Mouse (Mus musculus): Measurements from ENCODE around the gene Mapk12. TPM values are rescaled to one million over a fixed set of nuclear protein-coding genes. Genes with fewer than 3 reads are reported as not detected.

The Mapk12 gene
- polyA plus RNA-seq, 1 experiment from 2014 or later, result 11.4 TPM

Small RNA genes lying within 50 kb of the gene (microRNA-seq; reads per million reads assigned to microRNA genes)
- gene Mir6958 (4.3 reads per million, percentile 9 among the genes with 10 or more reads in this experiment), gene Mir7118 (not detected)

Other genes with a start within 250 kb of the Mapk12 start
- gene Ttll8, start 186.3 kb downstream of the Mapk12 start, polyA plus RNA-seq (2016; fragmentation: Nextera tagmentation; extraction: Ambion mirVana), result not detected in 2 replicates
- 4.7 and 6.2 TPM in 2 replicates for gene Mlc1, start 161.7 kb downstream of the Mapk12 start, polyA plus RNA-seq (2016; fragmentation: Nextera tagmentation; extraction: Ambion mirVana)
- not detected in 2 replicates for gene Mov10l1, start 157.8 kb downstream of the Mapk12 start, polyA plus RNA-seq (2016; fragmentation: Nextera tagmentation; extraction: Ambion mirVana)
- gene Panx2, start 81.0 kb downstream of the Mapk12 start, polyA plus RNA-seq (2016; fragmentation: Nextera tagmentation; extraction: Ambion mirVana), result 2.0 and 2.1 TPM in 2 replicates
- gene Trabd, start 65.6 kb downstream of the Mapk12 start, polyA plus RNA-seq (2016; fragmentation: Nextera tagmentation; extraction: Ambion mirVana), result 43.2 and 48.4 TPM in 2 replicates
- 23.9 and 24.8 TPM in 2 replicates for gene Selenoo, start 51.6 kb downstream of the Mapk12 start, polyA plus RNA-seq (2016; fragmentation: Nextera tagmentation; extraction: Ambion mirVana)
- gene Tubgcp6, start 17.6 kb downstream of the Mapk12 start, polyA plus RNA-seq (2016; fragmentation: Nextera tagmentation; extraction: Ambion mirVana), result 22.3 and 22.8 TPM in 2 replicates
- 18.8 and 22.0 TPM in 2 replicates for gene Hdac10, start 12.0 kb downstream of the Mapk12 start, polyA plus RNA-seq (2016; fragmentation: Nextera tagmentation; extraction: Ambion mirVana)
- 39.0 and 41.9 TPM in 2 replicates for gene Mapk11, start 8.9 kb upstream of the Mapk12 start, polyA plus RNA-seq (2016; fragmentation: Nextera tagmentation; extraction: Ambion mirVana)
- gene Plxnb2, start 40.1 kb upstream of the Mapk12 start, polyA plus RNA-seq (2016; fragmentation: Nextera tagmentation; extraction: Ambion mirVana), result 167 and 169 TPM in 2 replicates
- gene Dennd6b, start 55.8 kb upstream of the Mapk12 start, polyA plus RNA-seq (2016; fragmentation: Nextera tagmentation; extraction: Ambion mirVana), result 54.6 and 57.7 TPM in 2 replicates
- 62.3 and 65.2 TPM in 2 replicates for gene Ppp6r2, start 70.8 kb upstream of the Mapk12 start, polyA plus RNA-seq (2016; fragmentation: Nextera tagmentation; extraction: Ambion mirVana)
- 81.1 and 95.5 TPM in 2 replicates for gene Sbf1, start 174.6 kb upstream of the Mapk12 start, polyA plus RNA-seq (2016; fragmentation: Nextera tagmentation; extraction: Ambion mirVana)
- gene Adm2, start 182.0 kb upstream of the Mapk12 start, polyA plus RNA-seq (2016; fragmentation: Nextera tagmentation; extraction: Ambion mirVana), result not detected in 2 replicates
- not detected in 2 replicates for gene Miox, start 193.7 kb upstream of the Mapk12 start, polyA plus RNA-seq (2016; fragmentation: Nextera tagmentation; extraction: Ambion mirVana)
- gene Lmf2, start 215.0 kb upstream of the Mapk12 start, polyA plus RNA-seq (2016; fragmentation: Nextera tagmentation; extraction: Ambion mirVana), result 42.5 and 47.3 TPM in 2 replicates
- 140 and 151 TPM in 2 replicates for gene Ncaph2, start 215.0 kb upstream of the Mapk12 start, polyA plus RNA-seq (2016; fragmentation: Nextera tagmentation; extraction: Ambion mirVana)
- 4.9 and 6.5 TPM in 2 replicates for gene Sco2, start 233.1 kb upstream of the Mapk12 start, polyA plus RNA-seq (2016; fragmentation: Nextera tagmentation; extraction: Ambion mirVana)
- gene Tymp, start 236.3 kb upstream of the Mapk12 start, polyA plus RNA-seq (2016; fragmentation: Nextera tagmentation; extraction: Ambion mirVana), result 1.4 and 1.6 TPM in 2 replicates
- gene Odf3b, start 238.6 kb upstream of the Mapk12 start, polyA plus RNA-seq (2016; fragmentation: Nextera tagmentation; extraction: Ambion mirVana), result 2.6 and 3.2 TPM in 2 replicates
- not detected in 2 replicates for gene Klhdc7b, start 244.2 kb upstream of the Mapk12 start, polyA plus RNA-seq (2016; fragmentation: Nextera tagmentation; extraction: Ambion mirVana)

All from hindbrain, embryonic 12.5 days (tissue).